Mouse (Mus musculus) right cerebral cortex, postnatal 14 days (tissue): ENCODE measurements around the gene Ppan.
A peak's percentile ranks its signal among the peaks of the same experiment; 100 is the strongest.

ENCODE experiments used
- DNase-seq: peaks from one replicate; pipeline ENCODE4 v3.0.0; 2022

Gene Ppan

DNA sequence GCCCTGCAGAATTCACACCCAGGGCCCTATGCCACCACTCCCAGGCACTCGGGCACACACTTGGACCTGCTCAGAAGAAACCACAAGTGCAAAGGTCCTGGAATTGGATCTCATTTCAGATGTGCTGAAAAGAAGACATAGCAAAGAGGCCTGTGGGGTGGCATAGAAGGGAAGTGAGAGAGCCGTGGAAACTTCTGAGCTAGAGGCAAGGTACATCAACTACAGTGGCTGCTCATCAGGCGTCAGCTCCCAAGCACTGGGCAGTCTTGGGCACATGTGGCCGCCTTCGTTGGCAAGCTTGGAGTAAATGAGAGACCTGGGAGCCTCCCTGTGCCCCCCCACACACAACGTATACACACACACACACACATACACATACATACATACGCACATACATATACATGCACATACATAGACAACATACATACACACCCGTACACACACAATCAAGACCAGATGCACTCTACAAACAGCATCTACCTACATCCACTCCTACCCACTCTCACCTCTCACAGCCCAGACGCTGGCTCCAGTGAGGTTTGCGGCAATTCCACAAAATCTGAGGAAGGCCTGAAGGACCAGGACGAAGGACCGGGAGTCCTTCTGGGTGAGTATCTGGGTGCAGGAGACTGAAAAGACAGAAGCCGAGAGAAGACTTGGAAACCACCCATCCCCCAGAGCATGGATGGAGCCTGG, 8.7 kb upstream of the Ppan start, which contains the start of gene Angptl6:
Gene Angptl6, minus strand, starts transcription at position 631 of the 696 bp plus-strand sequence.
- DNase-seq = no peak

DNA sequence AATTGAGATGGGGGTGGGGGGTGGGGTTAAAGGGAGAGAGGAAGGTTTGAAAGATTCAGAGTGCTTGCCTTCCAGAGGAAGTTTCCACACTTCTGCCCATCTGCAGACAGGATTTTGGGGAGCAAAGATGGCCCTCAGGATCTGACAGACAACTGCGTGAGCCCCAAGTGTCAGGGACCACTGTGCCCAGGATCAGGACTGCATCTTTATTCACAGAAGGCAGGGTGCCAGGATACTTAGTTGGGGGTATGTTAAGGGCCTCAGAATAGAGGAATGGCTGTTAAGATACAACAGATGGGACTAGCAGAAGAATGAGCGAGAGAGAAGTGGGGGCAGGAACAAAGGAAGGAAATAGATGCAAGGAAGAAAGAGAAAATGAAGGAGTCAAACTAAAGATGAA, 1.4 kb upstream of the Ppan start:
- DNase-seq = no peak

DNA sequence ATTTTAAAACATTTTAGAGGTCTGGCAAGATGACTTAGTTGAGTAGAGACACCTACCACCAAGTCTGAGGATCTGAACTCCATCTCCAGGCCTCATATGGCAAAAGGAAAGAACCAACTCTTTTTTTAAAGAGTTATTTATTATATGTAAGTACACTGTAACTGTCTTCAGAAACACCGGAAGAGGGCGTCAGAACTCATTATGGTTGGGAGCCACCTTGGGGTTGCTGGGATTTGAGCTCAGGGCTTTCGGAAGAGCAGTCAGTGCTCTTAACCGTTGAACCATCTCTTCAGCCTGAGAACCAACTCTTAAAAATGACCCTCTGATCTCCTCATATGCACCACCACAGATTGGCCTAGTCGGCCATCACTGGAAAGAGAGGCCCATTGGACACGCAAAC, 784 bp upstream of the Ppan start:
- DNase-seq = peak; percentile 2

DNA sequence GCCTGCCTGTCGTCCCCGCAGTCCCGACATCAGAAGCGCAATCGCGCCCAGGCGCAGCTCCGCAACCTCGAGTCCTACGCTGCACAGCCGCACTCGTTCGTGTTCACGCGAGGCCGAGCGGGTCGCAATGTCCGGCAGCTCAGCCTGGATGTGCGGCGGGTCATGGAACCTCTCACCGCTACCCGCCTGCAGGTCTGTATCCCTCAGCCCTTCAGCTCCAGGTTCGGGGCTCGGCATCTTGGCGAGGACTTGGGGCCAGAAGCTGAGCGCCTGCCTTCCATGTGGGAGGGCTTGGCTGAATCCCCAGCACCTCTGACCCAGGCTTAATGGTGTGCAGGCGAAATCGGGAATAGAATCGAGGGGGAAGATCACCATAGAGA, 401 bp downstream of the Ppan start:
- DNase-seq = no peak

DNA sequence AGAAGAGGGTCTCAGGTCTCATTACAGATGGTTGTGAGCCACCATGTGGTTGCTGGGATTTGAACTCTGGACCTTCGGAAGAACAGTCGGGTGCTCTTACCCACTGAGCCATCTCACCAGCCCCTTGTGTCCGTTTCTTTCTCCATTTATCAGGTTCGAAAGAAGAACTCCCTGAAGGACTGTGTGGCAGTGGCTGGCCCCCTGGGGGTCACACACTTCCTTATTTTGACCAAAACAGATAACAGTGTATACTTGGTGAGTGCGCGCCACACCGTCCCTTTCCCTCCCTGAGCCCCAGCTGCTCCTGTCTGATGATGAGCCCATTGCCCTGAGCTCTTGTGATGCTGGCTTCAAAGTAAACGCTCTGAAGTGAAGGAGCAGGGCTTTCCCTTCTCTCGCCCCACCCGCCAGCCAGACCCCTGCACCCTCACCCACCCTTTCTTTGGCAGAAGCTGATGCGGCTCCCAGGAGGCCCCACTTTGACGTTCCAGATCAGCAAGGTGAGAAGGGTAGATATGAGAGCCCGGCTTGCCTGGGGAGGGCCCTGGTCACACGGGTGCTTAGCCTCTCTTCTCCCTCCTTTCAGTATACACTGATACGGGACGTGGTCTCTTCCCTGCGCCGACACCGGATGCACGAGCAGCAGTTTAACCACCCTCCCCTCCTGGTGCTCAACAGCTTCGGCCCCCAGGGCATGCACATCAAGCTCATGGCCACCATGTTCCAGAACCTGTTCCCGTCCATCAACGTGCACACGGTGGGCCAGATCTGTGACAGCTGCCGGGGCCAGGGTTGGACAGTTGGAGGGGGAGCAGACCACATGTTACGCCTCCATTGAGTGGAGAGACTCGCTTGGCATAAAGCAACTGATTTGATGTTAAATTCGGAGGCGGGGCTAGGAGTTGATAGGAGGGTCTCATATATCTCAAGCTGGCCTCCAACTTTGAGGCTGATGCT, 1.5 kb downstream of the Ppan start:
- DNase-seq = no peak

DNA sequence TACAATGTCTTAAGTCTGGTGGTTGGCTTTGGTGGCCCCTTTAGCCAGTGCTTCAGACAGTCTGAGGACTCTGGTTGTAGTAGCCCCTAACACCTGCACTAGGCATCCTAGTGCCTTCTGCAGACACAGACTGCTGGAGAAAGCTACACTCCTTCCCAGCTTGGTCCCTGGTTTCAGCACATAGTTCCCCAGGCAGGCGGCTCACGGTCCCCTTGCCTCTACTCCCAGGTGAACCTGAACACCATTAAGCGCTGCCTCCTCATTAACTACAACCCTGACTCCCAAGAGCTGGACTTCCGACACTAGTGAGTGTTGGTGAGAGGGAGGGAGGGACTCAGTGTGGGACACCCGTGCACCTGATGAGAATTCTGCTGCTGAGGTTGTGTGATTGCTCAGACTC, 2.4 kb downstream of the Ppan start:
- DNase-seq = no peak

DNA sequence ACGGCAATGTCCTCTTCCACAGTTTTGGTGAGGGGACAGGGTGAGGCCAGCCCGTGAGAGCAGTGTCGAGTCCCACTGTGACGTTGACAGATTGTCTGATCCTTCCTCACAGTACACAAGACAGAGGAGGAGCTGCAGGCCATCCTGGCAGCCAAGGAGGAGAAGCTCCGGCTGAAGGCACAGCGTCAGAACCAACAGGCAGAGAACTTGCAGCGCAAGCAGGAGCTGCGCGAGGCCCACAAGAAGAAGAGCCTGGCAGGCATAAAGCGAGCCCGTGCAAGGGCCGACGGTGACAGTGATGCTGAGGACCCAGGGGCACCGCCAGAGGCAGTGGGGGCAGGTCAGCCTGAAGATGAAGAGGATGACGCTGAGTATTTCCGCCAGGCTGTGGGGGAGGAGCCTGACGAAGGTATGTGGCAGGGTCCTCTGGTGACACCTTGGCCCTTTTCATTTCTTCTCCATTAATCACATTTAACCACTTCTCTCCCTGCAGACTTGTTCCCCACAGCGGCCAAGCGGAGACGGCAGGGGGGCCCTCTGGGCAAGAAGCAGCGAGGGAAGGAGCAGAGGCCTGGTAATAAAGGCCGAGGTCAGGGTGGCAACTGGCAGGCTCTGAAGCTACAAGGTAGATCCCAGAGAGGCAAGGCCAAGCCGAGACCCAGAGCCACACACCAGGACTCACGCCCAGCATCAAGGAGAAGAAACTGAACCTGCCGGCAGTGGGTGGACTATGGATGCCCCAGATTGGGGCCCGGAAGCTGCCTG, 3.5 kb downstream of the Ppan start:
- DNase-seq = no peak

DNA sequence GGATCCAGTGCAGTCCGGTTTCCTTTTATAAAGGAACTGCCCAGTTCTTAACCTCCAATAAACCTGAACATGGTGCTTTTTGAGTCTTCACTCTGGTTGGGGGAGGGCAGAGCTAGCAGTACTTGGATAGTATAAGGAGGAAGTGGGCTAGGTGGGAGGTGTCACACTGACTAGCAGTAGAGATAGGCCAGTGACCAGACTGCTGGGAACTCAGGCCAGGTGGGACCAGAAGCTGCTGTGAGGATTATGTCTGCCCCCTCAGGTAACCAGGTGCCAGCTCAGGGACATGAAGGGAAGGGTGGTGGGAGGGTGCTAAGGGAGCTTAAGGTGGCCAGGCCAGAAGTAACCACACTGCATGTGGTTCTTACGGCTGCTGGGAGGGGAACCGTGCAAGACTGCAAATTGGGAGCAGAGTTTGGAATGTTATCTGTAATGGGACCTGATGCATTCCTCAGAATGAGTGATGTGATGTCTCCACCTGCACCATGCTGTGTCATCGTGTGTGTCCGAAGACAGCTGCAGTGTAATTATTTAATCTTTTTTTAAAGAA, 4.2 kb downstream of the Ppan start:
- DNase-seq = no peak

DNA sequence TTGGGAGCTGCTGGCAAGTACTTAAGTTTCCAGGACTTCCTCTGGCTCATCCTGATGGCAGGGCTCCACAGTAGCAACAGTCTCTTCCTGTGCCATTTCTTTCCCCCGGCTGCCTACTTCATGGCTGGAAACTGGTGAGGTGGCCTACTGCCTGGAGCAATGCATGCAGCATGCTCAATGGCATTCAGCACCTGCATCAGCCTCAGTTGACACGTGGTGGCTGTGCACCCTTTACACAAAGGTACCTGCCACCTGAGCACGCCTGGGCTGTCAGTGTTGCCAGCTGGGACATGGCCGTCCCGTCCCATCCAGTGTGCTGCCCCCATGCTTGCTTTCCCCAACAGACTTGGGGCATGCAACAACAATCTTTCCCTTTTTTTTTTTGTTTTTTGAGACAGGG, 5.1 kb downstream of the Ppan start:
- DNase-seq = no peak

DNA sequence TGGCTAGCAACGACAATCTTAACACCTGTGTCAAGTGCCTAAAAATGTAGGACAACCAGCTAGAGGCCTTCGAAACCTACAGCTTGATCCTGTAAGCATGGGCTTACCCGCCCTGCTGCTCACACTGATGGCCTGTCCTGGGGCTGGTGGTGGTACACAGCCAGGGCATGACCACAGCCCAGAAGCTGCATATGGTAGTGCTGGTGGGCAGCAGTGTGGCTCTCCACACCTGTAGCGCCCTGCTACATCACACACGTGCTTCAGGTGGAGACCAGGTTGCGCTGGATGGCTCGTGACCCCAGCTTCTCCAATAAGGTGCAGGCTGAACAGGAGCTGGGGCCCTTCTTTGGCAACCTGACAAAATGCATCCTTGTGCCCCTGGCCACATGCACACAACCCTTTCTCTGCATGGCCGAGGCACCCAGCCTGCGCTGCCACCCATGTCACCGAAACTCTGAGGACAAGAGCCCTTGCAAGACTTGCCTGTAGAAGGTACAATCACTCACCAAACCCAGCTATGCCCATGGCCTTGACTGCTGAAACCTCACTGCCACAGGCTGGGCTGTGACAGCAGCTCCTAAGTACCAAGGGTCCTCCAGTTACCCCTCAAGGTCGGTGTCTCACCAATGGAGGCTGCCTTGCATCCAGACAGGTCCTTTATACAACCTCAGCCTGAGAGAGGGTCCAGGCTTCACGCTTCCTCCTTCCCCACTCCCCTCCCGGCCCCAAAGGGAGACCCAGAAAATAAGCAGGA, 5.8 kb downstream of the Ppan start:
- DNase-seq = no peak

DNA sequence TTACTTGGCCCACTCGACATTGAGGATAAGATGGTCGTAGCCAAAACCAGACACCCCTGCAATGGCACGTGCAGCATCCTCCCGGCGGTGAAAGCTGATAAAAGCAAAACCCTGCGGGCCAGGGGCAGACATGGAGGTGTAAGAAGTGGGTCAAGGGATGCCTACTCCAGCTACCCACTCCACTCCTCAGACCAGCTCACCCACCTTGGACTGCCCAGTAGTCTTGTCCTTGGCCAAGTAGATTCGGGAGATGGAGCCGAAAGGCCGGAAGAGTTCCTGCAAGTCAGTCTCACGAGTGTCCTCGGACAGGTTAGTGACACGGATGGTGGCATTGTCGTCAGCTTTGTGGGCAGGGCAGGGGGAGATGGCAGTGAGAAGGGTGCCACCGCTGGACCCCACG, 6.7 kb downstream of the Ppan start:
- DNase-seq = no peak

DNA sequence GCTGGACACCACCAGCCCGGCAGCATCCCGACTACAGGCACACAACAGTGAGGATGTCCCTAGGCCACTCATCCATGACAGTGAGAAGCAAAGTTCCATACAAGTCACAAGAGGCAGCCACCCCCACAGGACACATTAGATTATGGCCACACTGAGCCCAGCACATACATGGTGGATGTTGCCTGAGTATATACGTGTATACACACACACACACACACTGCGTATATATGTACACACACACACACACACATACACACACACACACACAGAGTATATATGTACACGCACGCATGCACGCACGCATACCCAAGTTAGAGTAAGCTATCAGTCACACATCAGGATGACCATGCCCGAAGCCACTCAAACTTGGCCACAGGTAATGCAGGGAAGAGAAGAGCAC, 7.4 kb downstream of the Ppan start:
- DNase-seq = no peak

DNA sequence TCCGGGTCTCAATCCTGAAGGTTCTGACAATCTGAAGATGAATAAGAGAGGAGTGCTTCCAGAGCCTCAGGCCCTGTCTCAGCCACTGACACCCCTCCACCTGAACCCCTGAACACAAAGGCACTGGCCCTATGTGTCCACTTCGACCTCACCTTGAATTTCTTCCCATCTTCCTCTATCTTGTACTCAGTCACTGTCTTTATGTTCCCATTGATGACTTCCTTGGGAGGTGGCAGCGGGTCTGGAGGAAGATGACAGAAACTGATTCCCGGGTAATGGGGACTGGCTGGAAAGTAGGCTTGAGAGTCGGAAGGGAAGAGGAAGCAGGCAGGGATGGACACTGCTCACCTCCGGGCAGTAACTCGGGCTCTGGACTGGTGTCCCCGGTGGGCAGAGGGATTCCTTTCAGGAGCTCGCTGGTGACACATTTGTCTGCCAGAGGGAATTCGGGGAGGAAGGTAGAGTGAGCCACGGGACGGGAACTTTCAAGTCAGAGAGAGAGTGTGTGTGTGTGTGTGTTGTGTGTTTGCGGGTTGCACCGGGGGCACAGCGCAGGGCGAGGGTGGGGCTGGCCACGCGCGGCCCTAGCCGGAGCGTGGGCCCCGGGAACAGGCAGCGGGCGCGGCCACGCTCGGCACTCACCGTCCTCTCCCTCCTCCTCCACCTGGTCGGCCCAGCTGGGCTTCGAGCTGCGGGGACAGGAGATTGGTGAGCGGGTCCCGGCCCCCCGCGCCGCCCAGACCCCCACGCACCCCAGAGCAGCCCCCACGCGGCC, 9.9 kb downstream of the Ppan start:
- no peak for DNase-seq

DNA sequence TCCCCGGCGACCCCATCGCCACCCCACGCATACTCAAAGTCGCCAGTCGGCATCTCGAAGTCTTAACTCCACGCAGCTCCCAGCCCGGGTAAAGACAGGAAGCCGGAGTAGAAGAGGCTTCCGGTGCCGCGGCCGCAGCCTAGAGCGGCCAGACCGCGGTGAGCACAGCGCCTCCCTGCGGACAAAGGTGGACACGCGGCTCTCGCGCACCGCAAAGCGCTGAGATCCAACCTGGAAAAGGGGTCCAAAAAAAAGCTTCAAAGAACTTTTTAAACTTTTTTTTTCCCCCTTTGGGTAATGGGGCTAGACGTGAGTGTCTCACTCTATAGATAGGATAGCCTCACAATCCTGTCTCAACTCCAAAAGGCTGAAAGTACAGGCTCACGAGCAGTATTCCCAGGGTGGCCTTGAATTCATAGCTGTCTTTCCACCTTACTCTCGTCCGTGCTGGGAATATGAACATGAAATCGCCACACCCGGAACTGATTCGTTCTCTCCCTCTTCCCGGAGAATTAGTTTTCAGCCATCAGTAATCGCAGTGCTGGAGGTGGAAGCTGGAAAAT, 10.6 kb downstream of the Ppan start, which contains the start of gene Eif3g:
Gene Eif3g, minus strand, starts transcription at position 113 of the 563 bp plus-strand sequence.
- peak; percentile 88 for DNase-seq

DNA sequence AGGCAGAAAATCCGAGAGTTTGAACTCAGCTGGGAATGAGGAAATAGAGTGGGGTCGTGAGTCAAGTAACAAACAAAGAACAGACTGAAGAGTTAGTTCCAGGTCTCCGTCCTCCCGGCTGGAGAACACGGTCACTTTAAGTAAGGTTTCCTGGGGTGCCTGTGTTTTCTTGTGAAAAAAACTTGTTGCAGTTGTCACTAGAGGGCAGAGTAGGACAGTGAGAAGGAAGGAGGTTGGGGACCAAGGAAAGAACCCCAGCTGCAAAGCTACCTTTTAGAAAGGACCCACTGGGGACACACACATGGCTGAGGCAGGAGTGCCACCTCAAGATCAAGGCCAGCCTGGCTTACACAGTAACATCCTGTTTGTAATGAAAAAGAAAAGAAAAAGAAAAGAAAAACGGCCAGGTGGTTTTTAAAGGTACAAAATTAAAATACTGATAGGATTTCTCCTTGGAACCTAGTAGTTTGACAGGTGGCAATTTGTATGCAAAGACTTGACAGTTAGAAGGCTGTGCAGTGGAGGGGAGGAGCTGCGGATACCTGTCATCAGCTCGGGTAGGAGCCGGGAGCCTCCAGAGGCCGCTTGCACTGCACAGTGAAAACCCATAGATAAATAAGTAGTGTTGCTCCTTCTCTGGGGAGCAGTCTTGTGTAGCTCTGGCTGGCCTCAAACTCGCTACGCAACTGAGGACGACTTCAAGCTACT, 13.6 kb downstream of the Ppan start:
- no peak for DNase-seq

DNA sequence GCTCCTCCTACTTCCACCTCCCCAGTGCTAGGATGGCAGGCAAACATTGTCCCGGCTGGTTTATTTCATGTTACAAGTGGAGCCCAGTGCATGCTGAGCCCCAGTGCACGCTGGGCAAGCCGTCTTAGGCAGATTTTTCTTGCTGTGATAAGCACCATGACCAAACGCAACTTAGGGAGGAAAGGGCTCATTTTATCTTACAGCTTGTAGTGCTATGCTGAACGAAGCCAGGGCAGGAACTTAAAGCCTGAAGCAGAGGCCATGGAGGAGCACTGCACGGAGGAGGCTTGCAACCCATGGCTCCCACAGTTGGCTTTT, 14.2 kb downstream of the Ppan start:
- no peak for DNase-seq

DNA sequence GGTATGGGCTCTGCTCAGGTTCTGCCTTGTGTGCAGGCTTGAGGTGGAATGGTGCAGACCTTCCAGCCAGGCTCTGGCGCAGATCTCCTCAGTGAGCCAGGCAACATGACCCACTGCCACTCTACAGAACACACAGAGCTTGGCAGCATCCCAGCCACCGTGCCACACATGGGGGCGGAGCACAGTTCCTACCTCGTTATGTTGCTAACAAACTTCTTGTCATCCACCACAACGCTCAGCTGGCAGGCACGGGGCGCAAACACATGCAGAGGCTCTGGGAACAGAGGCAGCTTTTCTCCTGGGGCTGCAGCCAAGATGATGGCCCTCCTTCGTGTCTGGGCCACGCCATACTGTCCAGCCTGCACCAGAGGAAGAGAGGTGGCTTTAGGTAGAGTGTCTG, 22.0 kb downstream of the Ppan start:
- DNase-seq = no peak

DNA sequence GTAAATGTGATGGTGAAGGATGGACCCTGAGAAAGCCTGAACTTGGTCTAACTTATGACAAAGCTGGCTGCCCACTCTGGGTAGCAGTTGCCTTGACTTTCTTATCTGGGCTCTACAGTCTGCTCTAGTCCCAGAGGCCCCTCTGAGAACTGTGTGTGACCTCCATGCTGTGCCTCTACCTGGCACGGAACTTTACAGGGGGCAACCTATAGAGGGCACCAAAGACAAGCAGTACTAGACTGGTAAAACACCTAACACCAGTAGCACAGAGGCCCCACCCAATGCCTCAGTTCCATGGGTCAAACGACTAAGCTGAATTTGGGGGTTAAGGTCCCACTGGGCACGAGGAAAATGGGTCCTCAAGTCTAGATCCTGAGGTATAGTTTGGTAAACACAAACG, 28.2 kb downstream of the Ppan start:
- DNase-seq = no peak

DNA sequence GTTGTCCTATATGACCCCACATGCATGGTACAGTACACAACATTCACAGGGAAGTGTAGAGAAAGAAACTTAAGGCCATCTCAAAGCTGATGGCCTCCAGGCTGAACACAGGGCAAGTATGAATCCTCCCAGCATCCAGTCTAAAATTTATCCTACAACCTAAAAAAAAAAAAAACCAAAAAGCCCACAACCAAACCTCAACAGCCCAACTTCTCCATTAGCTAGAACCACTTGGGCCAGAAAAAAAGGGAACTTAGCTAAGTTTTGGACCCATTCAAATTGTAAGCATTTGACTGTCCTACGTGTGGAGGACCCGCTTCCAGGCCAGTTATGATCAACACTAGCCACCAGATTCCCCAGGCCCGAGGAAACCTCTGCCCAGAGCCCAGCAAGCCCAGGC, 35.3 kb downstream of the Ppan start:
- DNase-seq = no peak
